ENCODE assay signal across 7 mouse cellular contexts in the genomic region with DNA sequence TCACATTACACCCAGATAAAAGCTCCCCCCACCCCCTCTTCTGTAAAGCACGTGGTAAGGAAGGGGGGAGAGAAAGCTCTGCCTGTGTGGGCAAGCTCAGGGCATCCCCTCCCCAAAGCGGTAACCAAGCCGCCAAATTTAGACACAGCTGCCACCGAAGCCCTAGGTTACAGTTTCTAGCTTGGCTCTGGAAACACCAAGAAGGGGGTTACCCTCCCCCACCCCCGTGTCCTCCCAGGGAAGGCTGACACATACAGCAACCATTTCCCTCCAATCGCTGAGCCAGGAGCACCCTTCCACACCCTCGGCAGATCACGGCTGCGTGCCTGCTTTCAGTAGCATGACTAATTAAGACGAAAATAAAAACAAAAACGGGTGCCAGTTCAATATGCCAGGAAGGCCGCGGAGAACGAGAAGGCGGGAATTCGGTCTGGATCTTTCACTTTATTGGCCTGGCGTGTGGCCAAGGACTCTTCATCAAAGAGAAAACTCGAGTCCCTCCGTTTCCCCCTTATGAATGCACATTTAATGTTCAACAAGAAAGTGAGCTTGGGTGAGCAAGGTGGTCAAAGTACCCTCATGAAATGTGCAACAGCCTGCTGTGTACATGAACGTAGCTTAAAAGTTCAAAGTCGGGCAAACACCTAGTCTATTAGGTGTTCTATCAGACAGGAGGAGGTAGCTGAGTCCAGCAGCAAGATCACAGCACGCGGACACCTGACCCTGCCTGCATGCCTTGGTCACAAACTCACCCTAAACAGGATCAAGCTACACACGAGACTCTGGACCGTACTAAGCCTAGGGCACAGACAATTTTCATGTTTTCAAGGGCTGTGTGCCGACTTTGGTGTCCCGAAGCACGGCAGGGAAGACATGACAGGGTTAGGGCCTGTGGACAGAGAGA. TPM values are rescaled to one million over a fixed set of nuclear protein-coding genes. Genes with fewer than 3 reads are reported as not detected.
A peak's percentile ranks its signal among the peaks of the same experiment; 100 is the strongest.
DNase-seq lines count a peak whose midpoint lies in the region; ATAC-seq and TF ChIP-seq lines count a peak whose summit lies in the region.

No protein-coding gene starts in this region.

- 0 out of 2 replicates have a peak, but pooled peaks cover 2% of the 10 kb centered on the region for H3K9me3 ChIP-seq in limb, embryonic 11.5 days (ENCODE audit: control insufficient read depth, low read length)
- H3K9me3 ChIP-seq in limb, embryonic 10.5 days (replicated peaks), result peaks cover 3% of the 10 kb centered on the region; the same call in 1 of the 2 replicates
- no peaks in the 10 kb centered on the region for H3K9me3 ChIP-seq in forebrain, embryonic 15.5 days

- H3K9ac ChIP-seq in limb, embryonic 11.5 days (ENCODE audit: low read length), result no peak overlapping the region
- H3K9ac ChIP-seq in forebrain, embryonic 15.5 days (replicated peaks), result no peak overlapping the region

- DNase-seq in limb, embryonic 11.5 days (ENCODE audit: low spot score), result no peak
- no peak for DNase-seq in limb, embryonic 10.5 days (ENCODE audit: low spot score)
- DNase-seq in kidney, postnatal 25 days, result peak; percentile 75 to 76
- DNase-seq in B cell, adult 2 months, result no peak
- no peak for DNase-seq in thymus, adult 2 months

- H3K4me2 ChIP-seq in limb, embryonic 11.5 days (ENCODE audit: low read depth, severe bottlenecking), result peak overlapping the region; percentile 2; the same call in 1 of the 2 replicates
- H3K4me2 ChIP-seq in forebrain, embryonic 15.5 days (replicated peaks), result peak overlapping the region; percentile 30

- TF ChIP-seq POLR2A in thymus, adult 2 months (IDR thresholded peaks at IDR 0.05; ENCODE audit: control insufficient read depth, extremely low read depth, insufficient read depth, low read length, poor library complexity), result no peak

- no peak overlapping the region for H3K4me3 ChIP-seq in limb, embryonic 11.5 days (ENCODE audit: low read depth, low read length)
- H3K4me3 ChIP-seq in limb, embryonic 10.5 days, result no peak overlapping the region
- 0 out of 2 replicates have a peak overlapping the region, but pooled peaks have one; percentile 13 for H3K4me3 ChIP-seq in brown adipose tissue, adult 24 weeks (ENCODE audit: insufficient read depth, low read depth, low read length)
- peak overlapping the region; percentile 8; the same call in 1 of the 2 replicates for H3K4me3 ChIP-seq in forebrain, embryonic 15.5 days
- H3K4me3 ChIP-seq in thymus, adult 2 months (ENCODE audit: control insufficient read depth, insufficient read depth, low read length), result no peak overlapping the region

- H3K27me3 ChIP-seq in limb, embryonic 11.5 days (ENCODE audit: control insufficient read depth, insufficient read depth, low read length), result no peaks in the 10 kb centered on the region
- H3K27me3 ChIP-seq in limb, embryonic 10.5 days (ENCODE audit: low read depth, poor library complexity, severe bottlenecking), result no peaks in the 10 kb centered on the region; the same call in 1 of the 2 replicates
- H3K27me3 ChIP-seq in forebrain, embryonic 15.5 days, result no peaks in the 10 kb centered on the region
- no peaks in the 10 kb centered on the region for H3K27me3 ChIP-seq in thymus, adult 2 months (ENCODE audit: control insufficient read depth, insufficient read depth, low read length)

- no peak overlapping the region for H3K27ac ChIP-seq in limb, embryonic 11.5 days (replicated peaks; ENCODE audit: low read depth, low read length)
- no peak overlapping the region for H3K27ac ChIP-seq in limb, embryonic 10.5 days
- no peak overlapping the region for H3K27ac ChIP-seq in brown adipose tissue, adult 24 weeks (replicated peaks; ENCODE audit: low read depth, low read length)
- H3K27ac ChIP-seq in forebrain, embryonic 15.5 days (replicated peaks), result no peak overlapping the region
- H3K27ac ChIP-seq in thymus, adult 2 months (ENCODE audit: control insufficient read depth, insufficient read depth, low read length), result no peak overlapping the region

- H3K36me3 ChIP-seq in limb, embryonic 11.5 days (ENCODE audit: control insufficient read depth, insufficient read depth, low read length), result no peaks in the 10 kb centered on the region
- H3K36me3 ChIP-seq in limb, embryonic 10.5 days, result no peaks in the 10 kb centered on the region
- H3K36me3 ChIP-seq in forebrain, embryonic 15.5 days, result no peaks in the 10 kb centered on the region
- no peaks in the 10 kb centered on the region for H3K36me3 ChIP-seq in thymus, adult 2 months (ENCODE audit: control insufficient read depth, insufficient read depth, low read length)

- peaks cover 14% of the 10 kb centered on the region for H3K4me1 ChIP-seq in limb, embryonic 11.5 days (ENCODE audit: control insufficient read depth, insufficient read depth, low read length)
- H3K4me1 ChIP-seq in limb, embryonic 10.5 days, result peaks cover 31% of the 10 kb centered on the region
- H3K4me1 ChIP-seq in brown adipose tissue, adult 24 weeks (ENCODE audit: control insufficient read depth, insufficient read depth, insufficient read length, low read length), result peaks cover 6% of the 10 kb centered on the region; the same call in 1 of the 2 replicates
- H3K4me1 ChIP-seq in forebrain, embryonic 15.5 days, result peaks cover 29% of the 10 kb centered on the region
- H3K4me1 ChIP-seq in thymus, adult 2 months (replicated peaks; ENCODE audit: control insufficient read depth, insufficient read depth, low read length), result peaks cover 22% of the 10 kb centered on the region

- 67% methylated on average over 28 of the region's 28 CpGs for WGBS in limb, embryonic 11.5 days
- 81% methylated on average over 28 of the region's 28 CpGs for WGBS in limb, embryonic 10.5 days
- WGBS in forebrain, embryonic 15.5 days, result 33% methylated on average over 28 of the region's 28 CpGs
- WGBS in thymus, adult 2 months, result 64% methylated on average over 28 of the region's 28 CpGs

- no peak for TF ChIP-seq CTCF in thymus, adult 2 months (IDR thresholded peaks at IDR 0.05; ENCODE audit: borderline replicate concordance, control insufficient read depth, extremely low read depth, insufficient read depth, low read length, poor library complexity)

- no peak for ATAC-seq in limb, embryonic 11.5 days (ENCODE audit: insufficient number of reproducible peaks, low FRiP score, low TSS enrichment, low read depth)
- peak; percentile 68 for ATAC-seq in forebrain, embryonic 15.5 days (replicated peaks)

RNA-seq across cellular contexts. Expression of gene Vgll4, which starts 38.3 kb away (rescaled TPM):
- 98.4 and 101 TPM in 2 replicates for polyA plus RNA-seq in limb, embryonic 11.5 days (2014; fragmentation: Nextera tagmentation; extraction: Ambion mirVana)
- polyA plus RNA-seq in limb, embryonic 10.5 days (2016; fragmentation: Nextera tagmentation; extraction: Ambion mirVana), result 114 and 129 TPM in 2 replicates
- polyA plus RNA-seq in brown adipose tissue, adult 24 weeks (2012; ENCODE audit: insufficient read depth, insufficient read length, missing spikeins), result 59.1 and 73.9 TPM in 2 replicates
- polyA plus RNA-seq in forebrain, embryonic 15.5 days (2015; fragmentation: Nextera tagmentation; extraction: Ambion mirVana), result 83.1 and 88.6 TPM in 2 replicates
- polyA plus RNA-seq in thymus, adult 2 months (2012; rRNA removed), result 107 and 108 TPM in 2 replicates

Comparison
In these comparisons a context has a peak if more than half of its experiments do, and no peak if none do; other contexts are left out.
1. DNase-seq: peak in kidney, postnatal 25 days (2 of 2); none in limb, embryonic 11.5 days (single experiment), limb, embryonic 10.5 days (single experiment), B cell, adult 2 months (0 of 2) and thymus, adult 2 months (single experiment).
2. H3K4me3 ChIP-seq: peak in brown adipose tissue, adult 24 weeks (single experiment) and forebrain, embryonic 15.5 days (single experiment); none in limb, embryonic 11.5 days (single experiment), limb, embryonic 10.5 days (single experiment) and thymus, adult 2 months (single experiment).